In the genomic region with DNA sequence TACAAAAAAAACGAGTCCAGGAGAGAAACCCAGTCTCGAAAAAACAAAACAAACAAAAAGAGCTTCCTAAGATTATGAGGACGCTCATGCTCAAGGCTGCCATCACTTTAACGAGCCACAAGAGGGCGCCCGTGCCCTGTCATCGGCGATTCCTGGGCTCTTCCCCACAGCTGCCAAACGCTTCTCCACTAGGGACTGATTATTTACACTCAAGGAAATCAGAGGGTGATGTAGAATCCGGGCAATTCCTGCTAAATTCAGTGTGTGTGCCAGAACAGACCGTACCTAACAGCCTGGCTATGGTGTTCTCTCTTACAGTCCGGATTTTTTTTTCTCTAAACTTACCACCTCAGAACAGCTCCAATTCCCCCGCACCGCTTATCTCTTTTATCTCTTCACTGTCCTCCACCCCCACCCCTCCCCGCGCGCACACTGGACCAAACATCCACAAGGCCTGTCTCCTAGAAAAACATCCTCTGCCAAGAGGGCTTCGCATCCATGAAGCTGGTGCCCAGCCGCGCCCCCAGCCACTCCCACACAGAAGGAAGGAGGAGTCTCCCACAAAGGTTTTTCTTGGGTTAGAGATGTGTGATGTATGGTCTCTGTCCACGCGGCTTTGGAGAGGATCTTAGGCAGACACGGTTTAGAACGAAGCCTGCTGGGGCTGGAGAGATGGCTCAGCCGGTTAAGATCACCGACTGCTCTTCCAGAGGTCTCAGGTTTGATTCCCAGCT, we compare ENCODE assay signal across 9 mouse cellular contexts. TPM values are rescaled to one million over a fixed set of nuclear protein-coding genes. Genes with fewer than 3 reads are reported as not detected.
DNase-seq lines count a peak whose midpoint lies in the region; TF ChIP-seq lines count a peak whose summit lies in the region.
"Had no signal": no experiment of that assay in that cellular context is flagged by ENCODE, and none has a peak within 500 bp of the region (broad histone marks: within the 10 kb centered on the region; RNA-seq: fewer than 3 reads in every experiment).

No protein-coding gene starts in this region.

- no peak for TF ChIP-seq POLR2A in cortical plate, adult 2 months (IDR thresholded peaks at IDR 0.05; ENCODE audit: extremely low read depth, insufficient read depth, low read length)

- TF ChIP-seq CTCF in cortical plate, adult 2 months (IDR thresholded peaks at IDR 0.05; ENCODE audit: extremely low read depth, insufficient read depth, low read length) = peak; percentile 81

- DNase-seq in 3T3-L1 (ENCODE audit: low read depth, low spot score) = peak; percentile 79
- DNase-seq in adrenal gland, adult 18-20 months (ENCODE audit: low spot score in 2 of 2) = peak; percentile 60 to 64
- DNase-seq in gastrocnemius, adult 8-10 months (ENCODE audit: low spot score in 2 of 2) = peak; percentile 23 to 47
- DNase-seq in induced T-regulatory cell, adult 2 months (ENCODE audit: low read depth) = peak; percentile 80
- DNase-seq in left cerebral cortex, postnatal 36 days (ENCODE audit: low spot score in 2 of 2) = peak; percentile 47 to 51
- peak; percentile 86 for DNase-seq in mesoderm, embryonic 11.5 days (ENCODE audit: low read depth, low spot score)
- DNase-seq in right cerebral cortex, postnatal 36 days (ENCODE audit: low spot score in 2 of 2) = peak; percentile 14 to 34

- intact Hi-C loops in left cerebral cortex, postnatal 36 days (cut with DNase I) = loop anchor here (2.0 kb wide), 1 partner anchor 40 kb away; no protein-coding TSS in a partner anchor

- H3K4me1 ChIP-seq in cortical plate, adult 2 months (ENCODE audit: control insufficient read depth, insufficient read depth, low read length) = no peaks in the 10 kb centered on the region

- no peak overlapping the region for H3K27ac ChIP-seq in cortical plate, adult 2 months (ENCODE audit: insufficient read depth, low read length)

- no peak overlapping the region for H3K4me3 ChIP-seq in cortical plate, adult 2 months (ENCODE audit: insufficient read depth, low read length)

RNA-seq across cellular contexts. Expression of a gene that starts 26.7 kb away (rescaled TPM):
- not detected for total RNA-seq in adrenal gland, adult 18-20 months (2021)
- polyA plus RNA-seq in cortical plate, adult 2 months (2012; rRNA removed) = not detected in 2 replicates
- not detected for total RNA-seq in gastrocnemius, adult 8-10 months (2022)
- total RNA-seq in left cerebral cortex, postnatal 36 days (2021) = not detected
- polyA plus RNA-seq: erythroblast, embryonic 14.5 days had no signal

RNA-seq across cellular contexts. Expression of a gene that starts 58.4 kb away (rescaled TPM):
- total RNA-seq in adrenal gland, adult 18-20 months (2021) = under 1 TPM in 1 of 2 experiments, not detected in 1; 0.22 TPM
- 0.04 TPM in 1 of 2 replicates, not detected in the other for polyA plus RNA-seq in cortical plate, adult 2 months (2012; rRNA removed)
- total RNA-seq in gastrocnemius, adult 8-10 months (2022) = 10 to 100 TPM; 59.4 to 70.9 (median 64.3) TPM
- total RNA-seq in left cerebral cortex, postnatal 36 days (2021) = not detected
- polyA plus RNA-seq: erythroblast, embryonic 14.5 days had no signal

Comparison
In these comparisons a context has a peak if more than half of its experiments do, and no peak if none do; other contexts are left out.
1. DNase-seq: peak in every context shown above with its lines; median percentile 86 in mesoderm, embryonic 11.5 days; 80 in induced T-regulatory cell, adult 2 months; 79 in 3T3-L1; 62 in adrenal gland, adult 18-20 months; 49 in left cerebral cortex, postnatal 36 days; 35 in gastrocnemius, adult 8-10 months; 24 in right cerebral cortex, postnatal 36 days.
2. RNA of a gene that starts 58.4 kb away (total RNA-seq): 59.4 to 70.9 TPM in gastrocnemius, adult 8-10 months; 0.22 TPM in adrenal gland, adult 18-20 months and not detected in left cerebral cortex, postnatal 36 days; every median in the first group is over 10 times any median in the second.